Mouse (Mus musculus): Measurements from ENCODE around the gene Repin1. TPM values are rescaled to one million over a fixed set of nuclear protein-coding genes. Genes with fewer than 3 reads are reported as not detected.

Repin1 gene
- total RNA-seq, 2 experiments from 2014 or later, result 48.5 to 50.5 TPM

Other genes starting within 250 kb of the Repin1 start
- gene Krba1, start 198.3 kb upstream of the Repin1 start, total RNA-seq (2021), result 10 to 100 TPM; 19.2 to 37.3 TPM
- 10 to 100 TPM; 31.2 to 62.6 TPM for gene Zfp467, start 148.1 kb upstream of the Repin1 start, total RNA-seq (2021)
- gene Sspo, start 145.7 kb upstream of the Repin1 start, total RNA-seq (2021), result 1 to 10 TPM; 1.9 to 2.4 TPM
- gene Atp6v0e2, start 56.3 kb upstream of the Repin1 start, total RNA-seq (2021), result 10 to 100 TPM; 61.8 to 63.3 TPM
- 10 to 100 TPM; 26.0 to 49.9 TPM for gene Lrrc61, start 39.1 kb upstream of the Repin1 start, total RNA-seq (2021)
- gene Rarres2, start 21.1 kb upstream of the Repin1 start, total RNA-seq (2021), result 10 to 100 TPM; 52.7 to 77.5 TPM
- gene Gm45021, start 4.3 kb upstream of the Repin1 start, total RNA-seq (2021), result not detected
- gene Gm44965, start 58 bp downstream of the Repin1 start, total RNA-seq (2021), result not detected
- gene Zfp775, start 8.2 kb downstream of the Repin1 start, total RNA-seq (2021), result 1 to 10 TPM; 6.8 to 9.5 TPM
- gene AI854703, start 32.9 kb downstream of the Repin1 start, total RNA-seq (2021), result 1 to 10 TPM; 1.5 to 1.6 TPM
- gene Gimap8, start 53.4 kb downstream of the Repin1 start, total RNA-seq (2021), result 10 to 100 TPM in 1 of 2 experiments, 1 to 10 TPM in 1; 9.9 to 15.7 TPM
- 1 to 10 TPM; 4.4 to 7.1 TPM for gene Gimap9, start 82.2 kb downstream of the Repin1 start, total RNA-seq (2021)
- gene Gimap4, start 90.7 kb downstream of the Repin1 start, total RNA-seq (2021), result 10 to 100 TPM; 41.2 to 60.8 TPM
- gene Gimap6, start 114.3 kb downstream of the Repin1 start, total RNA-seq (2021), result 10 to 100 TPM; 55.3 to 73.5 TPM
- gene Gm28053, start 124.7 kb downstream of the Repin1 start, total RNA-seq (2021), result 1 to 10 TPM; 2.9 to 3.3 TPM
- under 1 TPM in 1 of 2 experiments, not detected in 1; 0.53 TPM for gene Gimap7, start 124.7 kb downstream of the Repin1 start, total RNA-seq (2021)
- gene Gimap1, start 145.2 kb downstream of the Repin1 start, total RNA-seq (2021), result 10 to 100 TPM; 10.8 to 15.4 TPM
- 10 to 100 TPM; 13.3 to 18.2 TPM for gene Gimap5, start 152.3 kb downstream of the Repin1 start, total RNA-seq (2021)
- 1 to 10 TPM; 2.9 to 8.5 TPM for gene Gimap3, start 177.0 kb downstream of the Repin1 start, total RNA-seq (2021)
- gene Tmem176a, start 247.0 kb downstream of the Repin1 start, total RNA-seq (2021), result 100 to 1,000 TPM; 293 to 327 TPM
- 100 to 1,000 TPM; 506 to 589 TPM for gene Tmem176b, start 247.6 kb downstream of the Repin1 start, total RNA-seq (2021)

All from adrenal gland, postnatal 36 days (tissue).